Mouse (Mus musculus) gastrocnemius, postnatal 36 days (tissue): ENCODE measurements around the gene Ahnak. TPM values are rescaled to one million over a fixed set of nuclear protein-coding genes. Genes with fewer than 3 reads are reported as not detected.

Experiments
- DNase-seq, 2 experiments: peaks; one replicate each; pipeline ENCODE4 v3.0.0; 2022
- intact Hi-C: fragments of 180-260 bp; cut with DNase I; formaldehyde crosslinking; loops from one replicate; pipeline ENCODE4 v1.15.1; 2025
- long read RNA-seq, 2 experiments: library from polyadenylated mRNA; stranded (forward); transcript quantifications; one replicate each; pipeline ENCODE4 v2.0.0; 2021
- total RNA-seq, 2 experiments: library from RNA; stranded (reverse); gene quantifications; 2 replicates each; pipeline ENCODE4 v1.2.3; 2021

Gene Ahnak
- 100 to 1,000 TPM; 171 to 208 TPM for total RNA-seq
- long read RNA-seq, experiment 1, full-length matches to known transcripts, result 24 of 64 reads
- long read RNA-seq, experiment 1, partial matches to known transcripts, result 3 of 64 reads
- long read RNA-seq, experiment 1, other reads (novel, unspliced or antisense), result 37 of 64 reads
- long read RNA-seq, experiment 2, full-length matches to known transcripts, result 47 of 96 reads
- long read RNA-seq, experiment 2, partial matches to known transcripts, result 3 of 96 reads
- long read RNA-seq, experiment 2, other reads (novel, unspliced or antisense), result 46 of 96 reads

GRCm38 (mm10) chr19:8989066-8989566 is at the start of gene Ahnak:
TSS of gene Ahnak (plus strand) at chr19:8989284.
- DNase-seq, result peak; percentile 85 to 88
- intact Hi-C loops, result no loop called here

- no peak for DNase-seq
- intact Hi-C loops, result no loop called here
Observed at GRCm38 (mm10) chr19:8940526-8941133, 48.5 kb upstream of the Ahnak start.

- intact Hi-C loops, result no loop called here
- no peak for DNase-seq
Observed at GRCm38 (mm10) chr19:8941136-8941514, 48.0 kb upstream of the Ahnak start.

GRCm38 (mm10) chr19:8941515-8942217 is 47.4 kb upstream of the Ahnak start, which contains the start of gene Mta2:
TSS of gene Mta2 (plus strand) at chr19:8941875.
- intact Hi-C loops, result no loop called here
- peak; percentile 94 for DNase-seq

GRCm38 (mm10) chr19:8942276-8942964 is 46.7 kb upstream of the Ahnak start:
- no peak for DNase-seq
- intact Hi-C loops, result no loop called here

GRCm38 (mm10) chr19:8943047-8943446 is 46.0 kb upstream of the Ahnak start:
- intact Hi-C loops, result no loop called here
- no peak for DNase-seq

GRCm38 (mm10) chr19:8944062-8944461 is 45.0 kb upstream of the Ahnak start:
- no peak for DNase-seq
- intact Hi-C loops, result no loop called here

GRCm38 (mm10) chr19:8944750-8945149 is 44.3 kb upstream of the Ahnak start:
- intact Hi-C loops, result no loop called here
- DNase-seq, result peak; percentile 63 to 72

GRCm38 (mm10) chr19:8945251-8945650 is 43.8 kb upstream of the Ahnak start:
- intact Hi-C loops, result no loop called here
- DNase-seq, result no peak

- intact Hi-C loops, result no loop called here
- DNase-seq, result no peak
Observed at GRCm38 (mm10) chr19:8946929-8947328, 42.2 kb upstream of the Ahnak start.

- no peak for DNase-seq
- intact Hi-C loops, result no loop called here
Observed at GRCm38 (mm10) chr19:8950190-8950589, 38.9 kb upstream of the Ahnak start.

GRCm38 (mm10) chr19:8952241-8952640 is 36.8 kb upstream of the Ahnak start:
- DNase-seq, result no peak
- intact Hi-C loops, result no loop called here

GRCm38 (mm10) chr19:8953135-8954039 is 35.7 kb upstream of the Ahnak start, which contains the start of gene Tut1:
TSS of gene Tut1 (plus strand) at chr19:8953847.
- intact Hi-C loops, result no loop called here
- DNase-seq, result peak; percentile 82 to 83

- intact Hi-C loops, result no loop called here
Observed at GRCm38 (mm10) chr19:8954171-8954570, 34.9 kb upstream of the Ahnak start.

GRCm38 (mm10) chr19:8962256-8962655 is 26.8 kb upstream of the Ahnak start:
- intact Hi-C loops, result no loop called here

More at GRCm38 (mm10) chr19:8954171-8954570, 34.9 kb upstream of the Ahnak start:
- no peak for DNase-seq

GRCm38 (mm10) chr19:8965075-8965474 is 24.0 kb upstream of the Ahnak start:
- DNase-seq, result no peak
- intact Hi-C loops, result no loop called here

More at GRCm38 (mm10) chr19:8962256-8962655, 26.8 kb upstream of the Ahnak start:
- no peak for DNase-seq

GRCm38 (mm10) chr19:8965771-8966170 is 23.3 kb upstream of the Ahnak start:
- peak in 1 of 2 experiments; percentile 38 for DNase-seq
- intact Hi-C loops, result no loop called here

- DNase-seq, result no peak
- intact Hi-C loops, result no loop called here
Observed at GRCm38 (mm10) chr19:8966198-8966589, 22.9 kb upstream of the Ahnak start.

GRCm38 (mm10) chr19:8966590-8967372 is 22.3 kb upstream of the Ahnak start, which contains the start of gene Eef1g:
TSS of gene Eef1g (plus strand) at chr19:8967041.
- intact Hi-C loops, result no loop called here

More at GRCm38 (mm10) chr19:8966590-8967372, 22.3 kb upstream of the Ahnak start, which contains the start of gene Eef1g:
- DNase-seq, result peak; percentile 96 to 98
